Mouse (Mus musculus) midbrain, embryonic 13.5 days (tissue): Measurements from ENCODE around the gene Psip1. TPM values are rescaled to one million over a fixed set of nuclear protein-coding genes. Genes with fewer than 3 reads are reported as not detected.
A peak's percentile ranks its signal among the peaks of the same experiment; 100 is the strongest.
"Not testable (repeated sequence)": the region's sequence is repeated elsewhere in the genome, so short reads cannot be mapped to it uniquely, and the experiment has no call there.

Experiments
- ATAC-seq: fragments of 200-750 bp; cut with Nextera tagmentation; 2 replicates; pipeline ENCODE4 v1.8.0; 2017; ENCODE audit warnings: mild to moderate bottlenecking, moderate TSS enrichment, moderate library complexity
- H3K27ac ChIP-seq: fragments of 300-500 bp; sonication (generic); 2 replicates; pipeline ENCODE4 v1.5.1; 2015; ENCODE audit warnings: inconsistent platforms, mild to moderate bottlenecking, moderate library complexity
- H3K27me3 ChIP-seq: fragments of 300-500 bp; sonication (generic); 2 replicates; pipeline ENCODE4 v1.6.1; 2015; ENCODE audit warnings: mild to moderate bottlenecking, inconsistent platforms
- H3K36me3 ChIP-seq: fragments of 300-500 bp; sonication (generic); 2 replicates; pipeline ENCODE4 v1.6.1; 2015; ENCODE audit warnings: mild to moderate bottlenecking, inconsistent platforms
- H3K4me1 ChIP-seq: fragments of 300-500 bp; sonication (generic); replicated peaks from 2 replicates; pipeline ENCODE4 v1.6.1; 2015; ENCODE audit warnings: inconsistent platforms
- H3K4me2 ChIP-seq: fragments of 300-500 bp; sonication (generic); replicated peaks from 2 replicates; pipeline ENCODE4 v1.6.1; 2015; ENCODE audit warnings: moderate library complexity, mild to moderate bottlenecking, inconsistent platforms
- H3K4me3 ChIP-seq: fragments of 300-500 bp; sonication (generic); replicated peaks from 2 replicates; pipeline ENCODE4 v1.5.1; 2015; ENCODE audit warnings: mild to moderate bottlenecking, inconsistent platforms
- H3K9ac ChIP-seq: fragments of 300-500 bp; sonication (generic); replicated peaks from 2 replicates; pipeline ENCODE4 v1.6.1; 2015; ENCODE audit warnings: mild to moderate bottlenecking, inconsistent platforms
- H3K9me3 ChIP-seq: fragments of 300-500 bp; sonication (generic); 2 replicates; pipeline ENCODE4 v1.6.1; 2016; ENCODE audit warnings: mild to moderate bottlenecking, inconsistent platforms
- whole genome bisulfite sequencing: fragments of 180-500 bp; shearing (Covaris S2); methylation state at CpG from one replicate; pipeline ENCODE4 v1.1.7; 2015; 5-methylcytosine and 5-hydroxymethylcytosine counted together
- polyA plus RNA-seq: library from polyadenylated mRNA; unstranded; fragments of >200 nt; fragmentation: Nextera tagmentation; extraction: Ambion mirVana; gene quantifications from 2 replicates; pipeline ENCODE4 v1.2.1, GENCODE M21; 2015

Psip1 gene
- polyA plus RNA-seq, 1 experiment from 2014 or later: 332 TPM

- ATAC-seq, H3K27ac ChIP-seq, H3K9ac ChIP-seq, H3K4me2 ChIP-seq, H3K4me1 ChIP-seq, H3K4me3 ChIP-seq, H3K27me3 ChIP-seq, H3K36me3 ChIP-seq, H3K9me3 ChIP-seq: not testable (repeated sequence)
- WGBS: 94% methylated on average over 5 of the region's 5 CpGs
These were observed 10.8 kb upstream of the Psip1 start for GRCm38 (mm10) chr4:83497013-83497412.

- no peaks in the 10 kb centered on the region; the same call in 1 of the 2 replicates for H3K4me1 ChIP-seq
- H3K9me3 ChIP-seq: no peaks in the 10 kb centered on the region
- H3K9ac ChIP-seq: no peak overlapping the region
- 84% methylated on average over 1 of the region's 1 CpGs for WGBS
- no peak for ATAC-seq
- no peak overlapping the region for H3K27ac ChIP-seq
- no peak overlapping the region for H3K4me2 ChIP-seq
- H3K4me3 ChIP-seq: no peak overlapping the region
- no peaks in the 10 kb centered on the region for H3K36me3 ChIP-seq
- H3K27me3 ChIP-seq: no peaks in the 10 kb centered on the region
These were observed 6.9 kb upstream of the Psip1 start for GRCm38 (mm10) chr4:83493112-83493511.

GRCm38 (mm10) chr4:83489121-83489520 is 2.9 kb upstream of the Psip1 start:
- no peaks in the 10 kb centered on the region for H3K27me3 ChIP-seq
- 28% methylated on average over 5 of the region's 5 CpGs for WGBS
- no peak overlapping the region for H3K9ac ChIP-seq
- H3K27ac ChIP-seq: no peak overlapping the region
- ATAC-seq: no peak
- no peak overlapping the region for H3K4me2 ChIP-seq
- H3K4me1 ChIP-seq: peaks cover 16% of the 10 kb centered on the region
- no peaks in the 10 kb centered on the region for H3K9me3 ChIP-seq
- H3K4me3 ChIP-seq: no peak overlapping the region
- peaks cover 4% of the 10 kb centered on the region; the same call in 1 of the 2 replicates for H3K36me3 ChIP-seq

- peak; percentile 82 for ATAC-seq
- peaks cover 28% of the 10 kb centered on the region for H3K36me3 ChIP-seq
- no peaks in the 10 kb centered on the region for H3K9me3 ChIP-seq
- H3K27me3 ChIP-seq: no peaks in the 10 kb centered on the region
- WGBS: under 1% methylated on average over 25 of the region's 40 CpGs
- H3K9ac ChIP-seq: peak overlapping the region; percentile 97
- H3K27ac ChIP-seq: peak overlapping the region; percentile 99
- peaks cover 30% of the 10 kb centered on the region for H3K4me1 ChIP-seq
- peak overlapping the region; percentile 64 for H3K4me2 ChIP-seq
- peak overlapping the region; percentile 88 for H3K4me3 ChIP-seq
These were observed 533 bp downstream of the Psip1 start for GRCm38 (mm10) chr4:83485735-83486116.

- Histone ChIP-seq H3K27me3 (no peaks in the 10 kb centered on the region), H3K4me2 (peak overlapping the region; percentile 64), H3K4me1 (peaks cover 30% of the 10 kb centered on the region), H3K9ac (peak overlapping the region; percentile 97), H3K36me3 (peaks cover 30% of the 10 kb centered on the region), H3K27ac (peak overlapping the region; percentile 99), H3K4me3 (peak overlapping the region; percentile 88), H3K9me3 (no peaks in the 10 kb centered on the region)
- no peak for ATAC-seq
- WGBS: 20% methylated on average over 12 of the region's 12 CpGs
These were observed 1.0 kb downstream of the Psip1 start for GRCm38 (mm10) chr4:83485250-83485649.

- Histone ChIP-seq H3K4me1 (peaks cover 8% of the 10 kb centered on the region; the same call in 1 of the 2 replicates), H3K27me3 (no peaks in the 10 kb centered on the region), H3K4me2 (no peak overlapping the region), H3K36me3 (peaks cover 71% of the 10 kb centered on the region), H3K9me3 (no peaks in the 10 kb centered on the region), H3K9ac (no peak overlapping the region), H3K4me3 (no peak overlapping the region), H3K27ac (peak overlapping the region; percentile 53)
- 65% methylated on average over 3 of the region's 3 CpGs for WGBS
- peak; percentile 60; the same call in 1 of the 2 replicates for ATAC-seq
These were observed 18.1 kb downstream of the Psip1 start for GRCm38 (mm10) chr4:83468208-83468607.

- H3K4me1 ChIP-seq: peaks cover 8% of the 10 kb centered on the region; the same call in 1 of the 2 replicates
- WGBS: 86% methylated on average over 7 of the region's 7 CpGs
- no peak overlapping the region for H3K9ac ChIP-seq
- no peak overlapping the region for H3K4me3 ChIP-seq
- H3K27me3 ChIP-seq: no peaks in the 10 kb centered on the region
- ATAC-seq: 0 out of 2 replicates have a peak, but pooled peaks have one; percentile 30
- H3K36me3 ChIP-seq: peaks cover 74% of the 10 kb centered on the region
- H3K4me2 ChIP-seq: no peak overlapping the region
- H3K9me3 ChIP-seq: no peaks in the 10 kb centered on the region
- H3K27ac ChIP-seq: peak overlapping the region; percentile 53
These were observed 18.6 kb downstream of the Psip1 start for GRCm38 (mm10) chr4:83467615-83468014.

GRCm38 (mm10) chr4:83464827-83465226 is 21.4 kb downstream of the Psip1 start:
- Histone ChIP-seq H3K36me3 (peaks cover 61% of the 10 kb centered on the region), H3K9ac (no peak overlapping the region), H3K27ac (no peak overlapping the region), H3K27me3 (no peaks in the 10 kb centered on the region), H3K9me3 (no peaks in the 10 kb centered on the region), H3K4me3 (no peak overlapping the region), H3K4me2 (no peak overlapping the region), H3K4me1 (peaks cover 8% of the 10 kb centered on the region; the same call in 1 of the 2 replicates)
- no peak for ATAC-seq
- 94% methylated on average over 7 of the region's 7 CpGs for WGBS

GRCm38 (mm10) chr4:83460106-83460505 is 26.2 kb downstream of the Psip1 start:
- ATAC-seq: no peak
- no peak overlapping the region for H3K9ac ChIP-seq
- no peaks in the 10 kb centered on the region for H3K4me1 ChIP-seq
- H3K4me2 ChIP-seq: no peak overlapping the region
- no peaks in the 10 kb centered on the region for H3K9me3 ChIP-seq
- no peaks in the 10 kb centered on the region for H3K27me3 ChIP-seq
- no peak overlapping the region for H3K4me3 ChIP-seq
- 92% methylated on average over 5 of the region's 5 CpGs for WGBS
- H3K27ac ChIP-seq: no peak overlapping the region
- H3K36me3 ChIP-seq: peaks cover 68% of the 10 kb centered on the region

GRCm38 (mm10) chr4:83450785-83451184 is 35.5 kb downstream of the Psip1 start:
- no peak overlapping the region for H3K27ac ChIP-seq
- peaks cover 58% of the 10 kb centered on the region for H3K36me3 ChIP-seq
- H3K27me3 ChIP-seq: no peaks in the 10 kb centered on the region
- H3K9me3 ChIP-seq: no peaks in the 10 kb centered on the region
- WGBS: 83% methylated on average over 4 of the region's 4 CpGs
- ATAC-seq: no peak
- no peak overlapping the region for H3K4me2 ChIP-seq
- no peak overlapping the region for H3K9ac ChIP-seq
- no peak overlapping the region for H3K4me3 ChIP-seq
- no peaks in the 10 kb centered on the region for H3K4me1 ChIP-seq

- Histone ChIP-seq H3K27me3 (no peaks in the 10 kb centered on the region), H3K9me3 (no peaks in the 10 kb centered on the region), H3K4me1 (no peaks in the 10 kb centered on the region), H3K36me3 (peaks cover 60% of the 10 kb centered on the region), H3K4me2 (no peak overlapping the region), H3K27ac (no peak overlapping the region), H3K4me3 (no peak overlapping the region), H3K9ac (no peak overlapping the region)
- WGBS: 91% methylated on average over 4 of the region's 4 CpGs
- no peak for ATAC-seq
These were observed 45.2 kb downstream of the Psip1 start for GRCm38 (mm10) chr4:83441050-83441449.

GRCm38 (mm10) chr4:83439045-83439444 is 47.2 kb downstream of the Psip1 start:
- Histone ChIP-seq H3K4me3 (no peak overlapping the region), H3K36me3 (peaks cover 80% of the 10 kb centered on the region), H3K27ac (no peak overlapping the region), H3K9ac (no peak overlapping the region), H3K27me3 (no peaks in the 10 kb centered on the region), H3K9me3 (no peaks in the 10 kb centered on the region), H3K4me2 (no peak overlapping the region), H3K4me1 (no peaks in the 10 kb centered on the region)
- no peak for ATAC-seq
- WGBS: 38% methylated on average over 5 of the region's 5 CpGs

GRCm38 (mm10) chr4:83438116-83438515 is 48.1 kb downstream of the Psip1 start:
- Histone ChIP-seq H3K9me3 (no peaks in the 10 kb centered on the region), H3K9ac (no peak overlapping the region), H3K27me3 (no peaks in the 10 kb centered on the region), H3K4me1 (no peaks in the 10 kb centered on the region), H3K27ac (0 out of 2 replicates have a peak overlapping the region, but pooled peaks have one; percentile 9), H3K36me3 (peaks cover 89% of the 10 kb centered on the region), H3K4me2 (no peak overlapping the region), H3K4me3 (no peak overlapping the region)
- no peak for ATAC-seq
